Comparison of ENCODE assay signal across 10 mouse cellular contexts in the genomic region with DNA sequence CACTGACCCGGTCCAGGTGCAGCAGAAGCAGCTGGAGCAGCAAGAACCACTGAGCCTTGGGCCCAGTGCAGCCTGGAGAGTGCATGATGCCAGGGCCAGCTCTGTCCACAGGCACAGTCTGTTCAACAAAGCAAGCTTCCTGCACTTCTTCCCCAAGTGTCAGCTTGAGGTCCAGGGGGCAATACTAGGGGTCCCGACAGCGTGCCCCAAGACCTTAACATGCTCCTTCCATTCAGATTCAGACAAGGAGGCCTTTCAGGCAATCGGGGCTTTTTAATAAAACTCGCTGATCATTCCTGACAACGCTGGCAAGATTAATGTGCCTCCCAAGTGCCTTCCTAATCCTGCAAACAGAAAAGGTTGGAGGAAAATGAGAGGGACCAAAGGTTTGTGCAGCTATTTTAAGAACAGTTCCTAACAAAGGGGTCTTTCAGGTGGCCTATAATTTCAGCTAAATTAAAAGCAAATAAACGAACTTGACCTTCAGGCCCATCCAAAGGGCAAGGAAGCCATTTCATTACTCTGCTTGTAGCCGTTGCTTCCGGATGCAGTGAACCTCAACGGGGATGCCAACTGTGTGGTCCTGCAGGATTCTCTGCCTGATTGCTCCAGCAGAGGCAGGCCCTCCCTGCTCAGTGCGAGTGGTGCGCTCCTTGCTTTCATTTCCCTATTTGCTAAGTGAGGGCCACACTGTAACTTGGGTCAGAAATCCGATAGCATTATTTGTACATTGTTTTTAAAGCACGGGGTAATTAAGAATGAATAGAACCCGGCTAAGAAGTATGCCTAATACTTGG. TPM values are rescaled to one million over a fixed set of nuclear protein-coding genes. Genes with fewer than 3 reads are reported as not detected.
DNase-seq lines count a peak whose midpoint lies in the region; ATAC-seq and TF ChIP-seq lines count a peak whose summit lies in the region.
"Had no signal": no experiment of that assay in that cellular context is flagged by ENCODE, and none has a peak within 500 bp of the region (broad histone marks: within the 10 kb centered on the region; RNA-seq: fewer than 3 reads in every experiment).

No protein-coding gene starts in this region.

- peak; percentile 35 for DNase-seq in forebrain, embryonic 10.5 days (ENCODE audit: extremely low spot score, low spot score)
- DNase-seq in embryonic facial prominence, embryonic 14.5 days (ENCODE audit: low spot score) = peak; percentile 52
- peak; percentile 71 for DNase-seq in kidney, postnatal 0 days (ENCODE audit: low spot score)
- DNase-seq in neural tube, embryonic 11.5 days (ENCODE audit: low spot score) = peak; percentile 52
- no peak for DNase-seq in gastrocnemius, postnatal 14 days
- no peak for DNase-seq in thymus, postnatal 0 days (ENCODE audit: low spot score)
- no peak for DNase-seq in B cell, adult 2 months

- peak overlapping the region; percentile 63; the same call in 1 of the 2 replicates for H3K27ac ChIP-seq in forebrain, embryonic 10.5 days
- no peak overlapping the region for H3K27ac ChIP-seq in forebrain, embryonic 16.5 days (ENCODE audit: low read length)
- H3K27ac ChIP-seq in embryonic facial prominence, embryonic 14.5 days (replicated peaks; ENCODE audit: low read depth, low read length) = no peak overlapping the region
- peak overlapping the region; percentile 37; the same call in 1 of the 2 replicates for H3K27ac ChIP-seq in kidney, postnatal 0 days
- H3K27ac ChIP-seq in neural tube, embryonic 11.5 days (ENCODE audit: low read depth, low read length) = no peak overlapping the region
- H3K27ac ChIP-seq: limb, embryonic 15.5 days had no signal

- no peak overlapping the region for H3K4me2 ChIP-seq in forebrain, embryonic 16.5 days (ENCODE audit: low read length)
- no peak overlapping the region for H3K4me2 ChIP-seq in embryonic facial prominence, embryonic 14.5 days (ENCODE audit: low read depth, low read length)
- 0 out of 2 replicates have a peak overlapping the region, but pooled peaks have one; percentile 6 for H3K4me2 ChIP-seq in kidney, postnatal 0 days (ENCODE audit: low read length)
- no peak overlapping the region for H3K4me2 ChIP-seq in neural tube, embryonic 11.5 days (ENCODE audit: low read depth)
- H3K4me2 ChIP-seq: limb, embryonic 15.5 days had no signal

- no peak; the same call in 1 of the 2 replicates for ATAC-seq in forebrain, embryonic 16.5 days
- peak; percentile 67; the same call in 1 of the 2 replicates for ATAC-seq in embryonic facial prominence, embryonic 14.5 days (ENCODE audit: low read depth)
- peak; percentile 83 for ATAC-seq in kidney, postnatal 0 days (replicated peaks; ENCODE audit: low FRiP score, low read depth)
- ATAC-seq in neural tube, embryonic 11.5 days (ENCODE audit: insufficient read depth, low FRiP score, low TSS enrichment) = no peak
- ATAC-seq: Patski had no signal

- no peaks in the 10 kb centered on the region for H3K36me3 ChIP-seq in forebrain, embryonic 10.5 days (replicated peaks)
- H3K36me3 ChIP-seq in forebrain, embryonic 16.5 days (ENCODE audit: control insufficient read depth, insufficient read depth) = no peaks in the 10 kb centered on the region
- H3K36me3 ChIP-seq in embryonic facial prominence, embryonic 14.5 days (ENCODE audit: control insufficient read depth, insufficient read depth, low read length) = peaks cover 5% of the 10 kb centered on the region; the same call in 1 of the 2 replicates
- H3K36me3 ChIP-seq in kidney, postnatal 0 days (ENCODE audit: insufficient read depth, low read length) = no peaks in the 10 kb centered on the region
- no peaks in the 10 kb centered on the region for H3K36me3 ChIP-seq in neural tube, embryonic 11.5 days (ENCODE audit: control insufficient read depth, insufficient read depth, low read length)
- H3K36me3 ChIP-seq: limb, embryonic 15.5 days had no signal

- WGBS in forebrain, embryonic 10.5 days = 39% methylated on average over 15 of the region's 15 CpGs
- WGBS in forebrain, embryonic 16.5 days = 15% methylated on average over 15 of the region's 15 CpGs
- 25% methylated on average over 15 of the region's 15 CpGs for WGBS in embryonic facial prominence, embryonic 14.5 days
- WGBS in kidney, postnatal 0 days = 17% methylated on average over 15 of the region's 15 CpGs
- 37% methylated on average over 15 of the region's 15 CpGs for WGBS in neural tube, embryonic 11.5 days

- peak; percentile 23; the same call in 1 of the 2 replicates for TF ChIP-seq CTCF in kidney, postnatal 0 days (IDR thresholded peaks at IDR 0.05; ENCODE audit: low read depth)

- intact Hi-C loops in gastrocnemius, postnatal 14 days (cut with DNase I; ENCODE audit: low total_unique reads) = no loop called here

- H3K4me3 ChIP-seq in forebrain, embryonic 10.5 days = no peak overlapping the region
- no peak overlapping the region for H3K4me3 ChIP-seq in forebrain, embryonic 16.5 days (replicated peaks; ENCODE audit: low read length)
- H3K4me3 ChIP-seq in embryonic facial prominence, embryonic 14.5 days (ENCODE audit: low read depth, low read length) = no peak overlapping the region
- no peak overlapping the region for H3K4me3 ChIP-seq in kidney, postnatal 0 days (replicated peaks; ENCODE audit: low read depth, low read length)
- no peak overlapping the region for H3K4me3 ChIP-seq in neural tube, embryonic 11.5 days (ENCODE audit: low read depth, low read length)
- H3K4me3 ChIP-seq: limb, embryonic 15.5 days had no signal

- H3K4me1 ChIP-seq in forebrain, embryonic 10.5 days = peaks cover 53% of the 10 kb centered on the region
- H3K4me1 ChIP-seq in forebrain, embryonic 16.5 days (replicated peaks; ENCODE audit: control insufficient read depth, insufficient read depth, low read length) = peaks cover 17% of the 10 kb centered on the region
- H3K4me1 ChIP-seq in embryonic facial prominence, embryonic 14.5 days (ENCODE audit: control insufficient read depth, insufficient read depth, low read length) = 0 out of 2 replicates have a peak, but pooled peaks cover 8% of the 10 kb centered on the region
- H3K4me1 ChIP-seq in kidney, postnatal 0 days (replicated peaks; ENCODE audit: insufficient read depth, low read length) = no peaks in the 10 kb centered on the region; the same call in 1 of the 2 replicates
- H3K4me1 ChIP-seq in neural tube, embryonic 11.5 days (ENCODE audit: control insufficient read depth, insufficient read depth, low read length) = peaks cover 2% of the 10 kb centered on the region

- H3K27me3 ChIP-seq in forebrain, embryonic 10.5 days (ENCODE audit: poor library complexity, severe bottlenecking) = peaks cover 46% of the 10 kb centered on the region
- no peaks in the 10 kb centered on the region for H3K27me3 ChIP-seq in forebrain, embryonic 16.5 days (replicated peaks; ENCODE audit: control insufficient read depth, insufficient read depth, low read length)
- no peaks in the 10 kb centered on the region for H3K27me3 ChIP-seq in embryonic facial prominence, embryonic 14.5 days (replicated peaks; ENCODE audit: control insufficient read depth, insufficient read depth, low read length)
- no peaks in the 10 kb centered on the region for H3K27me3 ChIP-seq in kidney, postnatal 0 days (ENCODE audit: insufficient read depth, low read length)
- H3K27me3 ChIP-seq in neural tube, embryonic 11.5 days (ENCODE audit: control insufficient read depth, insufficient read depth, low read length) = no peaks in the 10 kb centered on the region
- H3K27me3 ChIP-seq: limb, embryonic 15.5 days; Patski had no signal

- H3K9ac ChIP-seq in forebrain, embryonic 16.5 days (replicated peaks; ENCODE audit: low read depth, low read length) = no peak overlapping the region
- no peak overlapping the region for H3K9ac ChIP-seq in embryonic facial prominence, embryonic 14.5 days (ENCODE audit: low read depth, low read length)
- H3K9ac ChIP-seq in kidney, postnatal 0 days (ENCODE audit: low read depth, low read length) = no peak overlapping the region
- H3K9ac ChIP-seq in neural tube, embryonic 11.5 days (ENCODE audit: low read length) = no peak overlapping the region; the same call in 1 of the 2 replicates
- H3K9ac ChIP-seq: limb, embryonic 15.5 days had no signal

- no peaks in the 10 kb centered on the region for H3K9me3 ChIP-seq in forebrain, embryonic 10.5 days
- no peaks in the 10 kb centered on the region for H3K9me3 ChIP-seq in forebrain, embryonic 16.5 days (ENCODE audit: control insufficient read depth, low read length)
- H3K9me3 ChIP-seq in embryonic facial prominence, embryonic 14.5 days (ENCODE audit: control insufficient read depth, low read length) = no peaks in the 10 kb centered on the region
- H3K9me3 ChIP-seq in kidney, postnatal 0 days (replicated peaks; ENCODE audit: low read length) = no peaks in the 10 kb centered on the region
- no peaks in the 10 kb centered on the region for H3K9me3 ChIP-seq in neural tube, embryonic 11.5 days (ENCODE audit: control insufficient read depth, low read length)
- H3K9me3 ChIP-seq: limb, embryonic 15.5 days had no signal

RNA-seq across cellular contexts. Expression of gene Frem1, which starts 31.2 kb away (rescaled TPM):
- 6.2 and 7.2 TPM in 2 replicates for polyA plus RNA-seq in forebrain, embryonic 10.5 days (2016; fragmentation: Nextera tagmentation; extraction: Ambion mirVana)
- 1.3 and 1.7 TPM in 2 replicates for polyA plus RNA-seq in forebrain, embryonic 16.5 days (2015; fragmentation: Nextera tagmentation; extraction: Ambion mirVana)
- 16.0 and 17.0 TPM in 2 replicates for polyA plus RNA-seq in embryonic facial prominence, embryonic 14.5 days (2014; fragmentation: Nextera tagmentation; extraction: Ambion mirVana)
- 18.7 and 19.0 TPM in 2 replicates for polyA plus RNA-seq in kidney, postnatal 0 days (2015; fragmentation: Nextera tagmentation; extraction: Ambion mirVana)
- 3.9 and 4.1 TPM in 2 replicates for polyA plus RNA-seq in neural tube, embryonic 11.5 days (2014; fragmentation: Nextera tagmentation; extraction: Ambion mirVana)
- total RNA-seq in gastrocnemius, postnatal 14 days (2021) = 1 to 10 TPM; 1.8 to 2.3 TPM
- 0.24 and 0.52 TPM in 2 replicates for polyA plus RNA-seq in thymus, postnatal 0 days (2015; fragmentation: Nextera tagmentation; extraction: Ambion mirVana)

Comparison
In these comparisons a context has a peak if more than half of its experiments do, and no peak if none do; other contexts are left out.
1. H3K27ac ChIP-seq: peak in forebrain, embryonic 10.5 days (single experiment) and kidney, postnatal 0 days (single experiment); none in forebrain, embryonic 16.5 days (single experiment), embryonic facial prominence, embryonic 14.5 days (single experiment) and neural tube, embryonic 11.5 days (single experiment).
2. DNase-seq: peak in forebrain, embryonic 10.5 days (single experiment), embryonic facial prominence, embryonic 14.5 days (single experiment), kidney, postnatal 0 days (single experiment) and neural tube, embryonic 11.5 days (single experiment); none in gastrocnemius, postnatal 14 days (single experiment), thymus, postnatal 0 days (single experiment) and B cell, adult 2 months (0 of 2).
3. ATAC-seq: peak in embryonic facial prominence, embryonic 14.5 days (single experiment) and kidney, postnatal 0 days (single experiment); none in forebrain, embryonic 16.5 days (single experiment) and neural tube, embryonic 11.5 days (single experiment).